Mouse (Mus musculus) thymus, postnatal 36 days (tissue): ENCODE data around the gene E2f6.

ENCODE experiments used
- DNase-seq, 2 experiments: peaks; one replicate each; pipeline ENCODE4 v3.0.0; 2022; ENCODE audit warnings: mixed read lengths in 2 of 2

The E2f6 gene

GRCm38 (mm10) chr12:16800959-16801315 lies 9.8 kb upstream of the E2f6 start:
- no peak for DNase-seq

GRCm38 (mm10) chr12:16803237-16803955 lies 7.4 kb upstream of the E2f6 start:
- no peak for DNase-seq

- DNase-seq, result no peak
Observed at GRCm38 (mm10) chr12:16803956-16804430, 6.8 kb upstream of the E2f6 start.

- peak; percentile 62 to 65 for DNase-seq
Observed at GRCm38 (mm10) chr12:16805511-16805910, 5.3 kb upstream of the E2f6 start.

GRCm38 (mm10) chr12:16808045-16808444 lies 2.7 kb upstream of the E2f6 start:
- no peak for DNase-seq

- DNase-seq, result no peak
Observed at GRCm38 (mm10) chr12:16811477-16811876, 714 bp downstream of the E2f6 start.

- DNase-seq, result no peak
Observed at GRCm38 (mm10) chr12:16817147-16817546, 6.4 kb downstream of the E2f6 start.

- no peak for DNase-seq
Observed at GRCm38 (mm10) chr12:16818513-16818912, 7.8 kb downstream of the E2f6 start.

- no peak for DNase-seq
Observed at GRCm38 (mm10) chr12:16820761-16821160, 10.0 kb downstream of the E2f6 start.

GRCm38 (mm10) chr12:16822181-16822734 lies 11.5 kb downstream of the E2f6 start:
- no peak for DNase-seq

- no peak for DNase-seq
Observed at GRCm38 (mm10) chr12:16823701-16824100, 12.9 kb downstream of the E2f6 start.

GRCm38 (mm10) chr12:16828505-16828904 lies 17.7 kb downstream of the E2f6 start:
- DNase-seq, result no peak

- no peak for DNase-seq
Observed at GRCm38 (mm10) chr12:16829785-16830184, 19.0 kb downstream of the E2f6 start.

GRCm38 (mm10) chr12:16831071-16831470 lies 20.3 kb downstream of the E2f6 start:
- no peak for DNase-seq

GRCm38 (mm10) chr12:16834701-16835100 lies 23.9 kb downstream of the E2f6 start:
- DNase-seq, result no peak

- no peak for DNase-seq
Observed at GRCm38 (mm10) chr12:16836188-16836587, 25.4 kb downstream of the E2f6 start.

GRCm38 (mm10) chr12:16837766-16838165 lies 27.0 kb downstream of the E2f6 start:
- DNase-seq, result no peak

GRCm38 (mm10) chr12:16840842-16841782 lies 30.3 kb downstream of the E2f6 start:
- DNase-seq, result no peak

- DNase-seq, result no peak
Observed at GRCm38 (mm10) chr12:16844623-16845592, 34.1 kb downstream of the E2f6 start.

- DNase-seq, result no peak
Observed at GRCm38 (mm10) chr12:16847204-16847792, 36.5 kb downstream of the E2f6 start.

GRCm38 (mm10) chr12:16848501-16848900 lies 37.7 kb downstream of the E2f6 start:
- DNase-seq, result no peak

GRCm38 (mm10) chr12:16849821-16850220 lies 39.1 kb downstream of the E2f6 start:
- DNase-seq, result no peak
